Mouse (Mus musculus) ES-E14 (cell line): ENCODE measurements around the gene Sgip1.

ENCODE experiments used
- CHD2 ChIP-seq: IDR thresholded peaks from 2 replicates; pipeline ENCODE4 v1.6.1; 2014; ENCODE audit warnings: mild to moderate bottlenecking, low read depth, low read length, inconsistent platforms
- HCFC1 ChIP-seq: IDR thresholded peaks from 2 replicates; pipeline ENCODE4 v1.6.1; 2012; ENCODE audit warnings: low read length, inconsistent platforms, borderline replicate concordance; ENCODE audit not compliant: insufficient read depth
- MAFK ChIP-seq: IDR thresholded peaks from 2 replicates; pipeline ENCODE4 v1.6.1; 2014; ENCODE audit warnings: mild to moderate bottlenecking, low read depth, low read length, inconsistent platforms; ENCODE audit not compliant: insufficient read depth
- ZC3H11A ChIP-seq: IDR thresholded peaks from 2 replicates; pipeline ENCODE4 v1.6.1; 2012; ENCODE audit warnings: low read depth, mild to moderate bottlenecking, inconsistent platforms, low read length, borderline replicate concordance
- ZNF384 ChIP-seq: IDR thresholded peaks from 2 replicates; pipeline ENCODE4 v1.6.1; 2012; ENCODE audit warnings: low read depth, low read length, inconsistent platforms

DNA sequence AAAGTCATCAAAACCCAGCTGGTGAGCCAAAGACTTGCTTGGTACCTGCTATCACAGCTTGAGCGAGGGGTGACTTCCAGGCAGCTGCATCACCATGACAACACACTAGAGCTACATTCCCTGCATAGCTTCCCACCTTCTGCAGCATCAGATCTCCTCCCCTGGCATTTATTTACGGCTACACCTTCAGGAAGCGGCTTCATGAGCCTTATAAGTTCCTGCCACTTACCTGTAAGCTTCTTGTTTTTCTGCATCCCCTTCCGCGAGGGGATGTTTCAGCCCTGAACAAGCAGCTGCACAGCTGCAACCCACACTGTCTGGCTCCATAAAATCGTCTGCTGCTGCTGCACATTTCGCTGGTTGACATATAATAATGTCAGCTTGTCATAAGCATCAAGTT is 270.7 kb downstream of the Sgip1 start:
- TF ChIP-seq ZC3H11A = no peak
- TF ChIP-seq MAFK = no peak
- no peak for TF ChIP-seq HCFC1
- TF ChIP-seq CHD2 = no peak
- TF ChIP-seq ZNF384 = no peak
